Mouse (Mus musculus) stomach, postnatal 0 days (tissue): ENCODE measurements around the gene Kif1c. TPM values are rescaled to one million over a fixed set of nuclear protein-coding genes. Genes with fewer than 3 reads are reported as not detected.

Source experiments
- ATAC-seq: fragments of 200-750 bp; cut with Nextera tagmentation; 2 replicates; pipeline ENCODE4 v1.8.0; 2017; ENCODE audit not compliant: low FRiP score, low TSS enrichment
- DNase-seq: peaks from one replicate; pipeline ENCODE4 v3.0.0-alpha.2; 2016; ENCODE audit warnings: low spot score
- H3K27ac ChIP-seq: fragments of 300-500 bp; sonication (generic); replicated peaks from 2 replicates; pipeline ENCODE4 v1.5.1; 2014; ENCODE audit warnings: mild to moderate bottlenecking, control low read depth
- H3K27me3 ChIP-seq: fragments of 300-500 bp; sonication (generic); 2 replicates; pipeline ENCODE4 v1.6.1; 2014; ENCODE audit warnings: low read length; ENCODE audit not compliant: control insufficient read depth, insufficient read depth
- H3K36me3 ChIP-seq: fragments of 300-500 bp; sonication (generic); 2 replicates; pipeline ENCODE4 v1.6.1; 2014; ENCODE audit warnings: low read length, mixed read lengths; ENCODE audit not compliant: control insufficient read depth, insufficient read depth
- H3K4me1 ChIP-seq: fragments of 300-500 bp; sonication (generic); replicated peaks from 2 replicates; pipeline ENCODE4 v1.6.1; 2014; ENCODE audit warnings: antibody characterized with exemption; ENCODE audit not compliant: control insufficient read depth, insufficient read depth
- H3K4me2 ChIP-seq: fragments of 300-500 bp; sonication (generic); replicated peaks from 2 replicates; pipeline ENCODE4 v1.6.1; 2014; ENCODE audit warnings: low read depth, mild to moderate bottlenecking, control low read depth, moderate library complexity
- H3K4me3 ChIP-seq: fragments of 300-500 bp; sonication (generic); 2 replicates; pipeline ENCODE4 v1.5.1; 2014; ENCODE audit warnings: low read depth, low read length, control low read depth
- H3K9ac ChIP-seq: fragments of 300-500 bp; sonication (generic); 2 replicates; pipeline ENCODE4 v1.6.1; 2014; ENCODE audit warnings: mild to moderate bottlenecking, low read length, control low read depth, mixed read lengths
- H3K9me3 ChIP-seq: fragments of 300-500 bp; sonication (generic); 2 replicates; pipeline ENCODE4 v1.6.1; 2016; ENCODE audit warnings: low read length; ENCODE audit not compliant: control insufficient read depth
- CTCF ChIP-seq: IDR thresholded peaks from 2 replicates; pipeline ENCODE4 v1.5.1; 2016; ENCODE audit warnings: antibody characterized with exemption, low read depth, mild to moderate bottlenecking, moderate library complexity
- EP300 ChIP-seq: optimal IDR thresholded peaks from 2 replicates; pipeline ENCODE3; 2016; ENCODE audit warnings: antibody characterized with exemption
- WGBS: fragments of 180-500 bp; shearing (Covaris S2); extraction: QIAGEN DNeasy Blood & Tissue Kit; methylation state at CpG from one replicate; pipeline ENCODE4 v1.1.7; 2014; 5-methylcytosine and 5-hydroxymethylcytosine counted together
- polyA plus RNA-seq: library from polyadenylated mRNA; unstranded; fragments of >200 nt; fragmentation: Nextera tagmentation; extraction: Ambion mirVana; gene quantifications from 2 replicates; pipeline ENCODE4 v1.2.1, GENCODE M21; 2015

The Kif1c gene
- polyA plus RNA-seq, 1 experiment from 2014 or later = 4.7 TPM

- Histone ChIP-seq H3K4me1 (0 out of 2 replicates have a peak, but pooled peaks cover 4% of the 10 kb centered on the region), H3K36me3 (0 out of 2 replicates have a peak, but pooled peaks cover 2% of the 10 kb centered on the region), H3K4me3 (no peak overlapping the region), H3K27me3 (no peaks in the 10 kb centered on the region), H3K9ac (no peak overlapping the region), H3K4me2 (no peak overlapping the region), H3K9me3 (no peaks in the 10 kb centered on the region), H3K27ac (no peak overlapping the region)
- DNase-seq (no peak), ATAC-seq (no peak)
- TF ChIP-seq CTCF (no peak), EP300 (no peak)
- 29% methylated on average over 4 of the region's 4 CpGs for WGBS
Measured at GRCm38 (mm10) chr11:70689578-70689977, 10.8 kb upstream of the Kif1c start.

GRCm38 (mm10) chr11:70693504-70693903 is 6.8 kb upstream of the Kif1c start:
- Histone ChIP-seq H3K27ac (no peak overlapping the region), H3K4me2 (no peak overlapping the region), H3K36me3 (no peaks in the 10 kb centered on the region), H3K9me3 (no peaks in the 10 kb centered on the region), H3K4me3 (no peak overlapping the region), H3K9ac (no peak overlapping the region), H3K4me1 (0 out of 2 replicates have a peak, but pooled peaks cover under 1% of the 10 kb centered on the region), H3K27me3 (no peaks in the 10 kb centered on the region)
- WGBS = 74% methylated on average over 3 of the region's 3 CpGs
- TF ChIP-seq EP300 = no peak
- no peak for DNase-seq
- ATAC-seq = no peak

- no peaks in the 10 kb centered on the region for H3K36me3 ChIP-seq
- 68% methylated on average over 3 of the region's 3 CpGs for WGBS
- no peak overlapping the region for H3K4me3 ChIP-seq
- ATAC-seq (no peak), DNase-seq (no peak)
- H3K4me2 ChIP-seq = no peak overlapping the region
- H3K9me3 ChIP-seq = no peaks in the 10 kb centered on the region
- H3K27me3 ChIP-seq = no peaks in the 10 kb centered on the region
- no peak overlapping the region for H3K27ac ChIP-seq
- TF ChIP-seq CTCF (peak; percentile 33), EP300 (no peak)
- peaks cover 8% of the 10 kb centered on the region for H3K4me1 ChIP-seq
- H3K9ac ChIP-seq = no peak overlapping the region
Measured at GRCm38 (mm10) chr11:70697376-70697775, 3.0 kb upstream of the Kif1c start.

- 85% methylated on average over 2 of the region's 2 CpGs for WGBS
- DNase-seq (no peak), ATAC-seq (no peak)
- no peak overlapping the region for H3K9ac ChIP-seq
- no peak overlapping the region for H3K27ac ChIP-seq
- H3K27me3 ChIP-seq = no peaks in the 10 kb centered on the region
- no peaks in the 10 kb centered on the region for H3K9me3 ChIP-seq
- H3K4me3 ChIP-seq = no peak overlapping the region
- peaks cover 8% of the 10 kb centered on the region for H3K4me1 ChIP-seq
- H3K4me2 ChIP-seq = no peak overlapping the region
- H3K36me3 ChIP-seq = peaks cover 4% of the 10 kb centered on the region; the same call in 1 of the 2 replicates
- TF ChIP-seq EP300 (no peak), CTCF (no peak)
Measured at GRCm38 (mm10) chr11:70699051-70699450, 1.3 kb upstream of the Kif1c start.

DNA sequence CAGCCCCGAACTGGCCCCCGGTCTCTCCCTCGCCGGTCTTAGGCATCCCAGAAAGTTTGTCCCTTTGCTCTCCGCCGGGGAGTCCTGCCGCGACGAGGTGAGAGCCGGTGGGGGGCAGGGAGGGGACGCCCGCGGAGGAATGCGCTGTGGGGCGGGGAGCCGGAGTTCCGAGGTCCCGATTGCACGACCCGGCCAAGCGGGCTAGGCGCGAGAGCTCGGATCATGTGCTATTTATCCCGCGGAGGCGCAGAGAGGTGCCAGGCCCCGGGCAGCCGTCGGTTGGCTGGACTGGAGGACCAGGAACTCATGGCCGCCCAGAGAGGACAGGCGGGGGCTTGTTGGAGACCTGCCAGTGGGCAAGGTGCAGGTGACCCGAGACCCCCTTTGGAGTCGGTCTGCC is 265 bp downstream of the Kif1c start:
- Histone ChIP-seq H3K9ac (peak overlapping the region; percentile 94), H3K27me3 (no peaks in the 10 kb centered on the region), H3K4me3 (peak overlapping the region; percentile 93), H3K9me3 (no peaks in the 10 kb centered on the region), H3K4me2 (peak overlapping the region; percentile 75), H3K4me1 (peaks cover 8% of the 10 kb centered on the region), H3K27ac (peak overlapping the region; percentile 96), H3K36me3 (peaks cover 16% of the 10 kb centered on the region)
- DNase-seq (peak; percentile 85), ATAC-seq (peak; percentile 69)
- TF ChIP-seq EP300 = no peak
- no peak for TF ChIP-seq CTCF
- under 1% methylated on average over 34 of the region's 34 CpGs for WGBS

DNA sequence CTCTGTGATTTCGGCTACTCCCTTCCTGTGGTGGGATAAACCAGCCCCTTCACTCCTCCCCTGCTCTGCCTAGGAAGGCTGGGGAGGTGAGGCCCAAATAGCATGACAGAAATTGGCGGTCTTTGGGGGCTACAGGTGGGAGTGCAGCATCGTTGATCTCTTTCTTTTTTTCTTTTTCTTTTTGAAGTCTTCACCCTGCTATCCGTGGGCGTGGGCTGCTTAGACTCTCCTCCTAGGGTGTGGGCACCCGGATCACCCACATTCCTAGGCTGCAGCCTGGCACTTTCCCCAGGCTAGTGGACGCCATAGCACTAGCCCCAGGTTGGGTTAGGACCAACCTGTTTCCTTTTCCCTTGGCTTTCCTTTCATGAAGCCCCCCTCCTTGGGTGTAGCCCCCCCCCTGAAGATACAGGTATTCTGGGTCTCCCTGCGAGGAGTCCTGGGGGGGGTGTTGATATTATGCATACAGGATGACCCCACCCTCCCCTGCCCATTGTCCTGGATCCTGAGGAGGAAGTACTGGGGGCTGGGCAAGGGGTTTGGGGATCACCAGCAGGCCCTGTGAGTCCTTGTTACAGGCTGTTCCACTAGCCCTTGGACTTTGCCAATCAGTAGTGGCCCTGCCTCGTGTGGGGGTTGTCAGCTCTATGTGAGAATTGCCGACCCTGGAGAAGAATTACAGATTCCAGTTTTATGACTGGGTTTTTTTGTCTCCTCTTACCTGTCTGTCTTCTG is 1.0 kb downstream of the Kif1c start:
- H3K27ac ChIP-seq = peak overlapping the region; percentile 96
- WGBS = 10% methylated on average over 10 of the region's 10 CpGs
- ATAC-seq (peak; percentile 30; the same call in 1 of the 2 replicates), DNase-seq (peak; percentile 63)
- H3K27me3 ChIP-seq = no peaks in the 10 kb centered on the region
- peak overlapping the region; percentile 75 for H3K4me2 ChIP-seq
- no peaks in the 10 kb centered on the region for H3K9me3 ChIP-seq
- peak overlapping the region; percentile 94 for H3K9ac ChIP-seq
- H3K4me3 ChIP-seq = peak overlapping the region; percentile 93
- H3K4me1 ChIP-seq = peaks cover 8% of the 10 kb centered on the region
- peaks cover 23% of the 10 kb centered on the region for H3K36me3 ChIP-seq
- TF ChIP-seq CTCF = no peak
- no peak for TF ChIP-seq EP300
